Mouse (Mus musculus) liver, adult 2 months (tissue): ENCODE data around the gene Chd6.

Experiments
- CTCF ChIP-seq: fragments of 200-500 bp; IDR thresholded peaks from 2 replicates; pipeline ENCODE4 v1.5.1; 2011; ENCODE audit warnings: low read depth, low read length, control low read depth
- POLR2A ChIP-seq: fragments of 200-500 bp; IDR thresholded peaks from 2 replicates; pipeline ENCODE4 v1.6.1; 2011; ENCODE audit warnings: low read length, control low read depth; ENCODE audit not compliant: insufficient read depth; ENCODE audit errors: extremely low read depth

- TF ChIP-seq CTCF (no peak), POLR2A (no peak)
These were observed 32.6 kb downstream of the Chd6 start for GRCm38 (mm10) chr2:161076262-161076661.
